Mouse (Mus musculus) c-Kit-positive CD71-positive TER-119-negative erythroid progenitor cells, embryonic 14.5 days (primary cell): ENCODE data around the gene H2-DMa.

ENCODE experiments used
- DNase-seq: peaks from one replicate; pipeline ENCODE4 v3.0.0-alpha.2; 2013; ENCODE audit warnings: low read depth

The H2-DMa gene

GRCm38 (mm10) chr17:34155534-34155933, 36.2 kb downstream of the H2-DMa start:
- no peak for DNase-seq

GRCm38 (mm10) chr17:34164202-34164895, 45.0 kb downstream of the H2-DMa start:
- no peak for DNase-seq

GRCm38 (mm10) chr17:34165033-34165730, 45.8 kb downstream of the H2-DMa start:
- DNase-seq = no peak

- DNase-seq = no peak
These were observed 49.9 kb downstream of the H2-DMa start for GRCm38 (mm10) chr17:34169279-34169678.

GRCm38 (mm10) chr17:34170487-34170876, 51.1 kb downstream of the H2-DMa start:
- DNase-seq = no peak

- DNase-seq = peak; percentile 81
These were observed 51.6 kb downstream of the H2-DMa start for GRCm38 (mm10) chr17:34170877-34171498.

GRCm38 (mm10) chr17:34172528-34172927, 53.2 kb downstream of the H2-DMa start:
- no peak for DNase-seq

- no peak for DNase-seq
These were observed 54.7 kb downstream of the H2-DMa start for GRCm38 (mm10) chr17:34174075-34174474.

GRCm38 (mm10) chr17:34177179-34177578, 57.8 kb downstream of the H2-DMa start:
- no peak for DNase-seq

- no peak for DNase-seq
These were observed 59.7 kb downstream of the H2-DMa start for GRCm38 (mm10) chr17:34179019-34179418.

- no peak for DNase-seq
These were observed 60.8 kb downstream of the H2-DMa start for GRCm38 (mm10) chr17:34179913-34180859.

GRCm38 (mm10) chr17:34183564-34184219, 64.4 kb downstream of the H2-DMa start:
- no peak for DNase-seq

- no peak for DNase-seq
These were observed 66.2 kb downstream of the H2-DMa start for GRCm38 (mm10) chr17:34185526-34185925.

GRCm38 (mm10) chr17:34186885-34187260, 67.5 kb downstream of the H2-DMa start:
- no peak for DNase-seq

- peak; percentile 97 for DNase-seq
These were observed 68.0 kb downstream of the H2-DMa start, which contains the start of the genes Tap1 and Psmb9 for GRCm38 (mm10) chr17:34187261-34187916. TSS of gene Tap1 (plus strand) at chr17:34187553. TSS of gene Psmb9 (minus strand) at chr17:34187764.

- DNase-seq = no peak
These were observed 68.7 kb downstream of the H2-DMa start for GRCm38 (mm10) chr17:34188010-34188409.
